Mouse (Mus musculus) heart, postnatal 0 days (tissue): ENCODE data around the gene Rundc3a. TPM values are rescaled to one million over a fixed set of nuclear protein-coding genes. Genes with fewer than 3 reads are reported as not detected.
"Not testable (repeated sequence)": the region's sequence is repeated elsewhere in the genome, so short reads cannot be mapped to it uniquely, and the experiment has no call there.

Source experiments
- ATAC-seq: fragments of 200-750 bp; cut with Nextera tagmentation; 2 replicates; pipeline ENCODE4 v1.8.0; 2017; ENCODE audit warnings: low read depth, moderate number of reproducible peaks, moderate library complexity; ENCODE audit not compliant: insufficient read depth
- DNase-seq: peaks from one replicate; pipeline ENCODE4 v3.0.0-alpha.2; 2016; ENCODE audit warnings: low spot score
- H3K27ac ChIP-seq: fragments of 300-500 bp; sonication (generic); 2 replicates; pipeline ENCODE4 v1.5.1; 2014; ENCODE audit warnings: low read depth, mild to moderate bottlenecking
- H3K27me3 ChIP-seq: fragments of 300-500 bp; sonication (generic); 2 replicates; pipeline ENCODE4 v1.6.1; 2014; ENCODE audit warnings: low read length, mixed read lengths; ENCODE audit not compliant: control insufficient read depth, insufficient read depth
- H3K36me3 ChIP-seq: fragments of 300-500 bp; sonication (generic); replicated peaks from 2 replicates; pipeline ENCODE4 v1.6.1; 2014; ENCODE audit warnings: low read length, mixed read lengths; ENCODE audit not compliant: control insufficient read depth, insufficient read depth
- H3K4me1 ChIP-seq: fragments of 300-500 bp; sonication (generic); 2 replicates; pipeline ENCODE4 v1.6.1; 2014; ENCODE audit warnings: antibody characterized with exemption; ENCODE audit not compliant: control insufficient read depth, insufficient read depth
- H3K4me2 ChIP-seq: fragments of 300-500 bp; sonication (generic); 2 replicates; pipeline ENCODE4 v1.6.1; 2014; ENCODE audit warnings: low read depth, mild to moderate bottlenecking, low read length, moderate library complexity
- H3K4me3 ChIP-seq: fragments of 300-500 bp; sonication (generic); 2 replicates; pipeline ENCODE4 v1.5.1; 2014; ENCODE audit warnings: low read depth, low read length
- H3K9ac ChIP-seq: fragments of 300-500 bp; sonication (generic); replicated peaks from 2 replicates; pipeline ENCODE4 v1.6.1; 2014; ENCODE audit warnings: low read depth, low read length, mixed read lengths
- H3K9me3 ChIP-seq: fragments of 300-500 bp; sonication (generic); replicated peaks from 2 replicates; pipeline ENCODE4 v1.6.1; 2016; ENCODE audit warnings: low read length; ENCODE audit not compliant: control insufficient read depth
- CTCF ChIP-seq: IDR thresholded peaks from 2 replicates; pipeline ENCODE4 v1.5.1; 2016; ENCODE audit warnings: antibody characterized with exemption, control low read depth, low read depth
- EP300 ChIP-seq: IDR thresholded peaks from 2 replicates; pipeline ENCODE4 v1.6.1; 2016; ENCODE audit warnings: antibody characterized with exemption, low read depth
- WGBS: fragments of 180-500 bp; shearing (Covaris S2); extraction: QIAGEN DNeasy Blood & Tissue Kit; methylation state at CpG from one replicate; pipeline ENCODE4 v1.1.7; 2014; 5-methylcytosine and 5-hydroxymethylcytosine counted together
- polyA plus RNA-seq: library from polyadenylated mRNA; unstranded; fragments of >200 nt; fragmentation: Nextera tagmentation; extraction: Ambion mirVana; gene quantifications from 2 replicates; pipeline ENCODE4 v1.2.1, GENCODE M21; 2015
- total RNA-seq: library from RNA; depleted of rRNA; stranded (reverse); fragments of >200 nt; gene quantifications from 2 replicates; pipeline ENCODE4 v1.2.3, GENCODE M21; 2014; ENCODE audit warnings: low replicate concordance

Gene Rundc3a
- total and polyA plus RNA-seq, 2 experiments from 2014 or later, result 0.74 to 12.5 TPM

DNA sequence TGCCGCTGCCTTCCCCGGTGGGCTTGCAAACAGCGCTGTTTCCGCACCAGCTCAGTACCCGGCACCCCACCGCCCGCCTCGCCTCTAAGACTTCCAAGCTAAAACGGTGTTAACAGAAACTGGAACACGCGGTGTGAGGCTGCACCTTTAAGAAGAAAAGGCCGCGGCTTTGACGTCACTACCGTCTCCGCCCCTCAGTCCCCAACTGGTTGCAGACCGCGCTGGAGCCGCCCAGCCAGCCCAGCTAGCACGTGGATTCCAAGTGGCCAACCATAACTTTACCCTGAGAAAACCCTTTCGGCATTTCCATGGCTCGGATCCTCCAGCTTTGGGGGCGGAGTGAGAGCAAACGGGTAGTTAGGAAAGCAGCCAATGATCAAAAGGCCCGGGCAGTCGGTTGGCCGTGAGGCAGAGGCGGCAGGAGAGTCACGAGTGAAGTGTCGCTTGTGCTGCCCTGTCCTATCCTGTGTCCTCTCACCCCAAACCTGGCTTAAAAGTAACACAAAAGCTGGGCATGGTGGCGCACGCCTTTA lies 15.2 kb downstream of the Rundc3a start:
- peak; percentile 86 for TF ChIP-seq EP300
- no peak for TF ChIP-seq CTCF
- Histone ChIP-seq H3K36me3 (peaks cover 17% of the 10 kb centered on the region), H3K4me3 (peak overlapping the region; percentile 93), H3K27me3 (no peaks in the 10 kb centered on the region), H3K4me2 (peak overlapping the region; percentile 66), H3K9ac (peak overlapping the region; percentile 69; the same call in 1 of the 2 replicates), H3K27ac (peak overlapping the region; percentile 95), H3K4me1 (peaks cover 15% of the 10 kb centered on the region), H3K9me3 (no peaks in the 10 kb centered on the region)
- WGBS, result under 1% methylated on average over 32 of the region's 32 CpGs
- DNase-seq (peak; percentile 99), ATAC-seq (peak; percentile 88)

DNA sequence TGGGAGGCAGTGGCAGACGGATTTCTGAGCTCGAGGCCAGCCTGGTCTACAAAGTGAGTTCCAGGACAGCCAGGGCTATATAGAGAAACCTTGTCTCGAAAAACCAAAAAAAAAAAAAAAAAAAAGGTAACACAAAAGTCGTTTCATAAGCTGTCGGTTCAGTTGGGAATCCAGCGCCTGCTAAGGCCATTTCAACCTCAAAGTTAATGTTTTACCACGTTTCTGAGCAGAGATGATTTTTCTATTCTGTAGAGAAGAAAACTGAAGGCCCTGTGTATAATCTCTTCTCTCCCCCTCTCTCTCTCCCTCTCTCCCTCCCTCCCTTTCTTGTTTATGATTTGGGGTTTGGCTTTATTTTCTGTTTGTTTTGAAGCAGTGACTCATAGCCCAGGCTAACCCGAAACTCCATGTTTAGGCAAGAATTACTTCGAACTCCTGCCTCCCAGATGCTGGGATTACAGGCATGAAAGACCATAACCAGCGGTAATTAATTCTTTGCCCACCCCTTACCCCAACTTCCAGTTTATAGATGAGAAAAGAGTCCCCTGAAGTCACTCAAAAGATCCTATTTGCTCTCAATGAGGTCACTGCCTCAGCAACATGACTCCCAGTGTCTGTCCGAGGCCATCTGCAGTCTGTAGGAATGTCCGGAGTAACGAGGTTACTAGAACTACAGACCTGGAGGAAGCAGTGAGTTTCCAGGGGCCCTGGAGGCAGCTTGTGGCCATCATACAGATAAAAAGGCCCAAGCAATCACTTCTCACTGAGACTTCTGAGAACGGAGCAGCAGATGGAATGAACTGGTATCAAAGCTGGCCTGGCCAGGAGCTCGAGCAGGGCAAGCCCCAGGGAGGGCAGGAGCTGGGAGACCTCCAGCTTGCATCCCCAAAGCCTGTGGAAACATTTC lies 15.9 kb downstream of the Rundc3a start:
- DNase-seq, result no peak
- Histone ChIP-seq H3K36me3 (peaks cover 9% of the 10 kb centered on the region), H3K4me2 (peak overlapping the region; percentile 66), H3K9me3 (no peaks in the 10 kb centered on the region), H3K27ac (peak overlapping the region; percentile 86), H3K4me3 (peak overlapping the region; percentile 93), H3K9ac (no peak overlapping the region), H3K27me3 (no peaks in the 10 kb centered on the region), H3K4me1 (peaks cover 15% of the 10 kb centered on the region)
- no peak for ATAC-seq
- 35% methylated on average over 15 of the region's 15 CpGs for WGBS
- TF ChIP-seq EP300 (no peak), CTCF (no peak)

DNA sequence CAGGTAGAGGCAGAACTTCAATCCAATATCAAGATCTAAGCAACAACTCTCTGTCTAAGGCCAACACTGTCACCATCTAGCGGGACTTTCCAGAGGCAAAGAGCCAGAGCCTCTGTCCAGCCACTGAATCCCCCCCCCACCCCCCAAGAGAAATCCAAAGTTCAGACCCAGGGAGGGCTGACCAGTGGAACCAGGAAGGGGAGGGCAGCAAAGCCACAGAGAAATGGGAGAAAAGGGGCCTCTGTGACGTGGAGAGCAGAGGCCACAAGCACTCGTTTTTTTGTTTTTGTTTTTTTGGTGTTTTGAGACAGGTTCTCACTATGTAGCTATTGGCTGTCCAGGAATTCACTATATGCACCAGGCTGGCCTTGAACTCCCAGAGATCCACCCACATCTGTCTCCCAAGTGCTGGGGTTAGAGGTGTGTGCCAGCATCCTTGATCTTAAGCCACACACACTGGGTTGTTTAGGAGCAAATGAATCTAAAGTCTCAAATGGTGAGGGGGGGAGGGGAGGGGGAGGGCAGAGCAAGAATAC lies 16.7 kb downstream of the Rundc3a start:
- WGBS, result 78% methylated on average over 3 of the region's 3 CpGs
- H3K4me1 ChIP-seq, result peaks cover 15% of the 10 kb centered on the region
- H3K36me3 ChIP-seq, result peaks cover 2% of the 10 kb centered on the region; the same call in 1 of the 2 replicates
- no peak for ATAC-seq
- no peak for TF ChIP-seq EP300
- TF ChIP-seq CTCF, result no peak
- H3K9me3 ChIP-seq, result no peaks in the 10 kb centered on the region
- H3K27ac ChIP-seq, result no peak overlapping the region
- H3K27me3 ChIP-seq, result no peaks in the 10 kb centered on the region
- H3K4me2 ChIP-seq, result no peak overlapping the region
- no peak overlapping the region for H3K9ac ChIP-seq
- H3K4me3 ChIP-seq, result no peak overlapping the region
- no peak for DNase-seq

DNA sequence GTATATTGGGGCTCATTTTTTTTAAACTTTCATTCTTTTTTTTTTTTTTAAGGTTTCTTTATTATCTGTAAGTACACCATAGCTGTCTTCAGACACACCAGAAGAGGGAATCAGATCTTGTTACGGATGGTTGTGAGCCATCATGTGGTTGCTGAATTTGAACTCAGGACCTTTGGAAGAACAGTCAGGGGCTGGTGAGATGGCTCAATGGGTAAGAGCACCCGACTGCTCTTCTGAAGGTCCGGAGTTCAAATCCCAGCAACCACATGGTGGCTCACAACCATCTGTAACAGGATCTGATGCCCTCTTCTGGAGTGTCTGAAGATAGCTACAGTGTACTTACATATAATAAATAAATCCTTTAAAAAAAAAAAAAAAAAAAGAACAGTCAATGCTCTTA lies 17.1 kb downstream of the Rundc3a start:
- DNase-seq, H3K27ac ChIP-seq, H3K4me3 ChIP-seq, ATAC-seq, H3K9me3 ChIP-seq, H3K27me3 ChIP-seq, H3K4me2 ChIP-seq, H3K36me3 ChIP-seq, H3K9ac ChIP-seq: not testable (repeated sequence)
- 96% methylated on average over 3 of the region's 3 CpGs for WGBS
- peaks cover 15% of the 10 kb centered on the region for H3K4me1 ChIP-seq

DNA sequence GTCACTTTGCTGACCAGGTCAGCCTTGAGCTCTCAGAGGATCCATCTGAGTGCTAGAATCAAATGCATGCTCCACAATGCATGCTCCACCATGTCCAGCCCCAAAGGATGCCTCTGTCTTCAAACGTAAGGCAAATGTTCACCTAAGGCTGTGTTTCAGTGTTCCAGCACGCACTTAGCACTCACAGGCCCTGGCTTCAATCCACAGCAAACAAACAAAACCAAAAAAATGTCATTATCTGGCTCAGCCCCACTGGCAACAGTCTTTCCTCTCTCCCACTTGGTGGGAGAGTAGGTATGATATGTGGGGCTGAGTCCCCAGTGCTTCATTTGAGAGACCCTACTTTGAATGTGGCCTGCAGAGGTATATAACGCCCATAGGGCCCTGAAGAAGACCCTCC lies 17.9 kb downstream of the Rundc3a start:
- H3K9me3 ChIP-seq, result no peaks in the 10 kb centered on the region
- ATAC-seq (no peak), DNase-seq (no peak)
- H3K36me3 ChIP-seq, result no peaks in the 10 kb centered on the region
- no peak overlapping the region for H3K4me3 ChIP-seq
- 0 out of 2 replicates have a peak overlapping the region, but pooled peaks have one; percentile 21 for H3K9ac ChIP-seq
- no peak for TF ChIP-seq EP300
- TF ChIP-seq CTCF, result no peak
- no peak overlapping the region for H3K4me2 ChIP-seq
- H3K27me3 ChIP-seq, result no peaks in the 10 kb centered on the region
- peak overlapping the region; percentile 7; the same call in 1 of the 2 replicates for H3K27ac ChIP-seq
- peaks cover 9% of the 10 kb centered on the region for H3K4me1 ChIP-seq
- WGBS, result 61% methylated on average over 3 of the region's 3 CpGs
